Mouse (Mus musculus) midbrain, embryonic 11.5 days (tissue): ENCODE results near the gene Klhdc7b. TPM values are rescaled to one million over a fixed set of nuclear protein-coding genes. Genes with fewer than 3 reads are reported as not detected.

Source experiments
- ATAC-seq: fragments of 200-750 bp; cut with Nextera tagmentation; 2 replicates; pipeline ENCODE4 v1.8.0; 2017; ENCODE audit warnings: moderate TSS enrichment, moderate library complexity; ENCODE audit not compliant: low FRiP score
- DNase-seq: peaks from one replicate; pipeline ENCODE4 v3.0.0; 2015; ENCODE audit warnings: low spot score; ENCODE audit errors: missing footprints
- H3K27ac ChIP-seq: fragments of 300-500 bp; sonication (generic); 2 replicates; pipeline ENCODE4 v1.5.1; 2014; ENCODE audit warnings: low read depth, low read length
- H3K27me3 ChIP-seq: fragments of 300-500 bp; sonication (generic); 2 replicates; pipeline ENCODE4 v1.6.1; 2014; ENCODE audit warnings: mild to moderate bottlenecking, low read length, moderate library complexity, mixed read lengths; ENCODE audit not compliant: control insufficient read depth, insufficient read depth
- H3K36me3 ChIP-seq: fragments of 300-500 bp; sonication (generic); 2 replicates; pipeline ENCODE4 v1.6.1; 2014; ENCODE audit warnings: mild to moderate bottlenecking, low read length, moderate library complexity, mixed read lengths; ENCODE audit not compliant: control insufficient read depth, insufficient read depth
- H3K4me1 ChIP-seq: fragments of 300-500 bp; sonication (generic); 2 replicates; pipeline ENCODE4 v1.6.1; 2014; ENCODE audit warnings: low read length; ENCODE audit not compliant: control insufficient read depth, insufficient read depth
- H3K4me2 ChIP-seq: fragments of 300-500 bp; sonication (generic); 2 replicates; pipeline ENCODE4 v1.6.1; 2014; ENCODE audit warnings: mild to moderate bottlenecking, moderate library complexity
- H3K4me3 ChIP-seq: fragments of 300-500 bp; sonication (generic); 2 replicates; pipeline ENCODE4 v1.5.1; 2014; ENCODE audit warnings: low read depth, low read length
- H3K9ac ChIP-seq: fragments of 300-500 bp; sonication (generic); 2 replicates; pipeline ENCODE4 v1.6.1; 2014; ENCODE audit warnings: low read length
- H3K9me3 ChIP-seq: fragments of 300-500 bp; sonication (generic); 2 replicates; pipeline ENCODE4 v1.6.1; 2016; ENCODE audit warnings: low read length; ENCODE audit not compliant: control insufficient read depth
- WGBS: fragments of 180-500 bp; shearing (Covaris S2); extraction: QIAGEN DNeasy Blood & Tissue Kit; methylation state at CpG from one replicate; pipeline ENCODE4 v1.1.7; 2014; 5-methylcytosine and 5-hydroxymethylcytosine counted together
- polyA plus RNA-seq: library from polyadenylated mRNA; unstranded; fragments of >200 nt; fragmentation: Nextera tagmentation; extraction: Ambion mirVana; gene quantifications from 2 replicates; pipeline ENCODE4 v1.2.1, GENCODE M21; 2014

Gene Klhdc7b
- not detected in 2 replicates for polyA plus RNA-seq

DNA sequence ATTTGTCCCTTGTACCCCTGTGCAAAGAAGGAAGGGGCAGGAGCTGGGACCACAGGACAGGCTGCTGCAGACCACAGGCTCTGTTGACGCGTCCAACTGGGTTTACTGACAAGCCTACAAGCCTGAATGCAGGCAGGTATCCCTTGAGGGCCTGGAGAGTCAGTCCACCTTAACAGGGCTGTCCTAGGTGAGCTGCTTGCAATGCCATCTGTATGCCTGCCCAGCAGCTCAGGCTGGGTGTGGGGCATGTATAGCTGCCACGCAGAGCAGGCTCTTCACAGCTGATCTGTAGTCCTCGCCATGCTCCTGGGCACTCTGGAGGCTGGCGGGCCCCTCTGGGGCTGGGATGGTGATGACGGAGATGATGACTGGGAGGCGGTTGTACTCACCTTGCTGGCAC, at the start of gene Klhdc7b:
Gene Klhdc7b, plus strand, starts transcription at position 301 of the 400 bp plus-strand sequence.
- DNase-seq (peak; percentile 60), ATAC-seq (no peak)
- H3K4me1 ChIP-seq = no peaks in the 10 kb centered on the region
- peaks cover 7% of the 10 kb centered on the region for H3K27me3 ChIP-seq
- no peaks in the 10 kb centered on the region for H3K36me3 ChIP-seq
- 92% methylated on average over 7 of the region's 7 CpGs for WGBS
- no peak within 1 kb of the TSS for H3K9ac ChIP-seq
- H3K27ac ChIP-seq = no peak within 1 kb of the TSS
- no peak within 1 kb of the TSS for H3K4me3 ChIP-seq
- no peak within 1 kb of the TSS for H3K4me2 ChIP-seq
- no peaks in the 10 kb centered on the region for H3K9me3 ChIP-seq

DNA sequence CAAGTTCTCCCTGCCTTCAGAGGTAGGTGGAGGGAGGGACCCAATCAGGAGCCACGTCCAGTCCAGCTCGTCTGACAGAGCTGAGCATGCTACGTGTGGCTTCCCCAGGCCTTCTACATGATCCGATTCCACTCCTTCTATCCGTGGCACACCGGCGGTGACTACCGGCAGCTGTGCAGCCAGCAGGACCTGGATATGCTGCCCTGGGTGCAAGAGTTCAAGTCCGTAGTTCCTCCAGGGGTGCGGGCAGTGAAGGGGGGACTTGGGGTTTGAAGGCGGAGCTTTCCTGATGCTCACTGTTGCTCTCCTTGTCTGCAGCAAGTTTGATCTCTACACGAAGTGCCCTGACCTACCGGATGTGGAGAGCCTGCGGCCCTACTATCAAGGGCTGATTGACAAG, 48.3 kb upstream of the Klhdc7b start:
- WGBS = 90% methylated on average over 14 of the region's 14 CpGs
- Histone ChIP-seq H3K36me3 (no peaks in the 10 kb centered on the region), H3K9ac (no peak overlapping the region), H3K9me3 (no peaks in the 10 kb centered on the region), H3K27ac (no peak overlapping the region), H3K4me2 (no peak overlapping the region), H3K4me1 (no peaks in the 10 kb centered on the region), H3K4me3 (no peak overlapping the region), H3K27me3 (no peaks in the 10 kb centered on the region)
- ATAC-seq (no peak), DNase-seq (no peak)

DNA sequence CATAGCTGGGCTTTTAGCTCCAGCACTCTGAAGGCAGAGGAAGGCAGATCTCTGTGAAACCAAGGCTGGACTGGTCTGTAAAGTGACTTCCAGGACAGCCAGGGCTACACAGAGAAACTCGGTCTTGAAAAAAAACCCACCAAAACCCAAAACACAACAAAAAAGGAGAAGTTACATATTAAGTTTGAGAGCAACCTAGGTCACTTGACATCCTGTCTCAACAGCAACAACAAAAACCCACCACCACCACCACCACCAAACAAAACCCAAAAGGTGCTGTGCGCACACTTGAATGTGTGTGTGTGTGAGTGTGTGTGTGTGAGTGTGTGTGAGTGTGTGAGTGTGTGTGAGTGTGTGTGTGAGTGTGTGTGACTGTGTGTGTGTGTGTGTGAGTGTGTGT, 45.0 kb upstream of the Klhdc7b start:
- Histone ChIP-seq H3K36me3 (no peaks in the 10 kb centered on the region), H3K4me1 (no peaks in the 10 kb centered on the region), H3K9me3 (no peaks in the 10 kb centered on the region), H3K4me2 (no peak overlapping the region), H3K27me3 (no peaks in the 10 kb centered on the region), H3K27ac (no peak overlapping the region), H3K9ac (no peak overlapping the region), H3K4me3 (no peak overlapping the region)
- DNase-seq (no peak), ATAC-seq (no peak)
- 90% methylated on average over 2 of the region's 2 CpGs for WGBS

DNA sequence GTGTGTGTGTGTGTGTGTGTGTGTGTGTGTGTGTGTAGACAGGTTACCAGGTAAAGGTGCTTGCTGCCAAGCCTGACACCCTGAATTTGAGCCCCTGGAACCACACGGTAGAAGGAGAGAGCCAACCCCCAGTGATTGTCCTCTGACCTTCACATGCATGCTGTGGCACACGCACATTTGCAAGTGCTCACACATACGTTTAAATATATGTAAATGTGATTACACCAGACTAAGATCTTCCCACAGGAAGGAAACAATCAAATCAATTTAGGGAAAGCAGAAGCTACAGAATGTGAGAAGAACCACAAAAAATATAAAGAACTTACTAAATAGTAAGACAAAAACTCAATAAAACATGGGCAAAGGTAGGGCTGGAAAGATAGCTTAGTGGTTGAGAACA, 44.6 kb upstream of the Klhdc7b start:
- H3K4me1 ChIP-seq = no peaks in the 10 kb centered on the region
- no peaks in the 10 kb centered on the region for H3K27me3 ChIP-seq
- H3K36me3 ChIP-seq = no peaks in the 10 kb centered on the region
- H3K9me3 ChIP-seq = no peaks in the 10 kb centered on the region
- H3K9ac ChIP-seq = no peak overlapping the region
- DNase-seq = no peak
- no peak for ATAC-seq
- no peak overlapping the region for H3K27ac ChIP-seq
- no peak overlapping the region for H3K4me2 ChIP-seq
- H3K4me3 ChIP-seq = no peak overlapping the region
- WGBS = 87% methylated on average over 3 of the region's 3 CpGs

DNA sequence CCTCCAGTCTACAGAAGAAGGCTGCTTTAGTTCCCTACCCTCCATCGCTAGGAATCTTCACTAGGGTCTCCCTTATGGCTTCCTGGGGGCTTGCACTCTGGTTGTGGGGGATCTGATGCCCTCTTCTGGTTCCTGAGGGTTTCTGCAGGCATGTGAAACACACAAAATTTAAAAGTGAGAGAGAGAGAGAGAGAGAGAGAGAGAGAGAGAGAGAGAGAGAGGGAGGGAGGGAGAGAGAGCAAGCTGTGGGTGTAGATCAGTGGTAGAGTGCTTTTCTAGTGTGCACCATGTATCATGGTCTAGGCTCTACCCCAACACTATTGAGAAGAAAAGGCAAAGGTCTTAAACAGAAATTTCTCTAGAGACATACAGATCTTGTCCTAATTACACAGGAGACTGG, 43.0 kb upstream of the Klhdc7b start:
- H3K9me3 ChIP-seq = no peaks in the 10 kb centered on the region
- no peak overlapping the region for H3K4me2 ChIP-seq
- no peaks in the 10 kb centered on the region for H3K27me3 ChIP-seq
- H3K27ac ChIP-seq = no peak overlapping the region
- ATAC-seq (no peak), DNase-seq (no peak)
- no peak overlapping the region for H3K9ac ChIP-seq
- H3K4me1 ChIP-seq = no peaks in the 10 kb centered on the region
- H3K4me3 ChIP-seq = no peak overlapping the region
- WGBS = 70% methylated on average over 1 of the region's 1 CpGs
- H3K36me3 ChIP-seq = no peaks in the 10 kb centered on the region

DNA sequence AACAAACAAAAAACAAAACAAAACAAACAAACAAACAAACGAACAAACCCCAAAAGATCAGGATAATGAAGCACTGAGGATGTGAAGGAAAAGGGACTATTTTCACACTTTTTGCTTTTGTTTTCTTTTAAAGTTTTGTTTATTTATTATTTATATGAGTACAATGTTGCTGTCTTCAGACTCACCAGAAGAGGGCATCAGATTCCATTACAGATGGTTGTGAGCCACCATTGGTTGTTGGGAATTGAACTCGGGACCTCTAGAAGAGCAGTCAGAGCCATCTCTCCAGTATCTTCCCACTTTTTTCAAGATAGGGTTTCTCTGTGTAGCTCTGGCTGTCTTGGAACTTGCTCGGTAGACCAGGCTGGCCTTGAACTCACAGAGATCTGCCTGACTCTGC, 41.4 kb upstream of the Klhdc7b start:
- no peak overlapping the region for H3K9ac ChIP-seq
- DNase-seq (no peak), ATAC-seq (no peak)
- no peak overlapping the region for H3K27ac ChIP-seq
- WGBS = 86% methylated on average over 3 of the region's 3 CpGs
- no peak overlapping the region for H3K4me3 ChIP-seq
- no peak overlapping the region for H3K4me2 ChIP-seq
- H3K27me3 ChIP-seq = no peaks in the 10 kb centered on the region
- no peaks in the 10 kb centered on the region for H3K4me1 ChIP-seq
- no peaks in the 10 kb centered on the region for H3K36me3 ChIP-seq
- H3K9me3 ChIP-seq = no peaks in the 10 kb centered on the region

DNA sequence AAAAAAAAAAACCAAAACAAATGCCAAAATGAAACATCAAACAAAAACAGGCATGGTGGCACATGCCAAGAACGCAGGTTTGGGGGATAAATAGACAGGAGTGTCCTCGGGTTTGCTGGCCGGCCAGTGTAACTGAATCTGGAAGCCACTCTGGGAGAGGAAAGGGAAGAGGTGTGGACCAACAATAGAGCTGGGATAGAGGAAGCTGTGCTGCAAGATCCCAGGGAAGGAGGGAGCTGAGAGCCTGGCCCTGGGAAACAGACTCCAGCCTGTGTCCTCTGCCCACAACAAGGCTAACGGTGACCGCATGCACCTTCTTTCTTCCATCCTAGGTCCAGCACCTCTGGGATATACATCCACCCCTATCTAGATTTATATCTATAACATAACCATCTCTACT, 34.3 kb upstream of the Klhdc7b start:
- Histone ChIP-seq H3K4me1 (peaks cover 9% of the 10 kb centered on the region), H3K9ac (no peak overlapping the region), H3K4me3 (no peak overlapping the region), H3K27me3 (no peaks in the 10 kb centered on the region), H3K4me2 (no peak overlapping the region), H3K9me3 (no peaks in the 10 kb centered on the region), H3K27ac (no peak overlapping the region), H3K36me3 (peaks cover 19% of the 10 kb centered on the region)
- 89% methylated on average over 5 of the region's 5 CpGs for WGBS
- no peak for DNase-seq
- ATAC-seq = no peak

DNA sequence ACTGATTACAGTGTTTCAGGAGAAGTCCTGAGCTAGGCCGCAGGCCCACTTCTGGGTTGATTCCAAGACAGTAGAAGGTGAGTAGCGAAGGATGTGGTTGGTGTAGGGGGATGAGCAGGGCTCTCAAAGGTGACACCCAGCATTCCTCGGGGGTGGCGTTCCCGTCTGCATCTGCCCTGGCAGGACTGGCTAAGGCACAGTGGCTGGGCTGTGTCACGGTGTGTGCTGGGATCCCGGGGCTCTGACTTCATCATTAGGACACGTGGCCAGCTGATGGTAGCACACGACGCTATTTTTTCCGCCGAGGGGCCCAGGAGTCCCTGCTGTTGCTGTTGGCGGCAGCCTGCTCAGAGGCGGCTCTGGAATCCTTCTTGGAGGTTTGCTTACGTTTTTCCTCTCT, 33.4 kb upstream of the Klhdc7b start:
- no peak overlapping the region for H3K27ac ChIP-seq
- WGBS = 88% methylated on average over 15 of the region's 15 CpGs
- no peak overlapping the region for H3K9ac ChIP-seq
- H3K4me1 ChIP-seq = peaks cover 9% of the 10 kb centered on the region
- no peak overlapping the region for H3K4me3 ChIP-seq
- peaks cover 19% of the 10 kb centered on the region for H3K36me3 ChIP-seq
- peak; percentile 60 for DNase-seq
- no peak for ATAC-seq
- no peaks in the 10 kb centered on the region for H3K27me3 ChIP-seq
- H3K4me2 ChIP-seq = no peak overlapping the region
- H3K9me3 ChIP-seq = no peaks in the 10 kb centered on the region

DNA sequence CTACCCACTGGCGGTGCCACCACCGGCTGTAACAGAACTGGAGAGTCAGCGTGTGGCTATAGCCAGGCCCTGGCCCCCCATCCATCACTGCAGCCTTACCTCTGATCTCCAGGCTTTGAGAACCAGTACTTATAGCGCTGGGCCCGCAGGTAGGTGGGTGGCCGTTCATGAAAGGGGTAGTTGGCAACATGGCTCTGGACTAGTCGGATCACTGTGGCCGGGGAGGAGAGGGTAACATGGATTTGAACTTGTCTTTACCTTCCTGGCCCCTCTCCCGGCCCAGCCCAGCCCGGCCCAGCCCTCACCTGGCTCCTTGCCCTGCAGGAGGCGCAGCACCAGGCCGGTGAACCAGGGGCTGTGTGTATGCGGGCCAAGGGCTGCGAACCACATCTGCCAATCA, 32.7 kb upstream of the Klhdc7b start:
- no peak overlapping the region for H3K27ac ChIP-seq
- no peak overlapping the region for H3K9ac ChIP-seq
- H3K4me3 ChIP-seq = no peak overlapping the region
- no peaks in the 10 kb centered on the region for H3K9me3 ChIP-seq
- H3K4me2 ChIP-seq = no peak overlapping the region
- peaks cover 19% of the 10 kb centered on the region for H3K36me3 ChIP-seq
- H3K4me1 ChIP-seq = peaks cover 9% of the 10 kb centered on the region
- H3K27me3 ChIP-seq = no peaks in the 10 kb centered on the region
- no peak for ATAC-seq
- WGBS = 93% methylated on average over 14 of the region's 14 CpGs
- peak; percentile 35 for DNase-seq

DNA sequence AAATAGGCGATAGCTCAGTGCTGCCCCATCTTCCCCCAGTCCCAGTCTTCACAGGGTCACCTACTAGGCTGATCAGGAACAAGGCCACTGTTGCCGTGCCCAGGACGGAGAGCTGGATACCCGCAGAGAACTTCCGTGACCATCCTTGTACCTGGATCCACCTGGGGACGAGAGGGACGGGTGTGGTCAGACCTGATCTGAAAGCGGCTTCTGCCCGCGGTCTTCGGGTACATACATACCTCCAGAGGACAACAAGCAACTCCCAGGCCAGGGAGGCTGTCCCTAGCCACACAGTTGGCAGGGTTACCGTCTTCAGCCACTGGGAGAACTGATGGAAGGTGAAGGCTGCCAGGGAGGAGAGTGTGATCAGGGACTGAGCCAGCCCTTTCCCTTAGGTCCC, 31.9 kb upstream of the Klhdc7b start:
- ATAC-seq (no peak), DNase-seq (peak; percentile 53)
- Histone ChIP-seq H3K36me3 (peaks cover 19% of the 10 kb centered on the region), H3K9ac (no peak overlapping the region), H3K9me3 (no peaks in the 10 kb centered on the region), H3K4me1 (peaks cover 14% of the 10 kb centered on the region), H3K4me3 (no peak overlapping the region), H3K27ac (no peak overlapping the region), H3K4me2 (no peak overlapping the region), H3K27me3 (no peaks in the 10 kb centered on the region)
- 93% methylated on average over 12 of the region's 12 CpGs for WGBS
